Mouse (Mus musculus) hindbrain, embryonic 13.5 days (tissue): ENCODE measurements around the gene Hist2h2be. TPM values are rescaled to one million over a fixed set of nuclear protein-coding genes. Genes with fewer than 3 reads are reported as not detected.
"Not testable (repeated sequence)": the region's sequence is repeated elsewhere in the genome, so short reads cannot be mapped to it uniquely, and the experiment has no call there.

Experiments
- ATAC-seq: fragments of 200-750 bp; cut with Nextera tagmentation; 2 replicates; pipeline ENCODE4 v1.8.0; 2017; ENCODE audit warnings: moderate TSS enrichment; ENCODE audit not compliant: low FRiP score
- H3K27ac ChIP-seq: fragments of 300-500 bp; sonication (generic); 2 replicates; pipeline ENCODE4 v1.5.1; 2015; ENCODE audit warnings: inconsistent platforms, mild to moderate bottlenecking, moderate library complexity
- H3K27me3 ChIP-seq: fragments of 300-500 bp; sonication (generic); 2 replicates; pipeline ENCODE4 v1.6.1; 2015; ENCODE audit warnings: mild to moderate bottlenecking, inconsistent platforms
- H3K36me3 ChIP-seq: fragments of 300-500 bp; sonication (generic); 2 replicates; pipeline ENCODE4 v1.6.1; 2015; ENCODE audit warnings: mild to moderate bottlenecking, inconsistent platforms
- H3K4me1 ChIP-seq: fragments of 300-500 bp; sonication (generic); replicated peaks from 2 replicates; pipeline ENCODE4 v1.6.1; 2015; ENCODE audit warnings: inconsistent platforms
- H3K4me2 ChIP-seq: fragments of 300-500 bp; sonication (generic); 2 replicates; pipeline ENCODE4 v1.6.1; 2015; ENCODE audit warnings: inconsistent platforms, mild to moderate bottlenecking, moderate library complexity
- H3K4me3 ChIP-seq: fragments of 300-500 bp; sonication (generic); 2 replicates; pipeline ENCODE4 v1.5.1; 2015; ENCODE audit warnings: mild to moderate bottlenecking, inconsistent platforms
- H3K9ac ChIP-seq: fragments of 300-500 bp; sonication (generic); 2 replicates; pipeline ENCODE4 v1.6.1; 2015; ENCODE audit warnings: mild to moderate bottlenecking, inconsistent platforms
- H3K9me3 ChIP-seq: fragments of 300-500 bp; sonication (generic); 2 replicates; pipeline ENCODE4 v1.6.1; 2016; ENCODE audit warnings: inconsistent platforms
- WGBS: fragments of 180-500 bp; shearing (Covaris S2); methylation state at CpG from one replicate; pipeline ENCODE4 v1.1.7; 2015; 5-methylcytosine and 5-hydroxymethylcytosine counted together
- polyA plus RNA-seq: library from polyadenylated mRNA; unstranded; fragments of >200 nt; fragmentation: Nextera tagmentation; extraction: Ambion mirVana; gene quantifications from 2 replicates; pipeline ENCODE4 v1.2.1, GENCODE M21; 2015

The Hist2h2be gene
- polyA plus RNA-seq, 1 experiment from 2014 or later = 4.3 TPM

GRCm38 (mm10) chr3:96209242-96209641, 11.7 kb upstream of the Hist2h2be start:
- Histone ChIP-seq H3K4me1 (no peaks in the 10 kb centered on the region), H3K9ac (no peak overlapping the region), H3K36me3 (no peaks in the 10 kb centered on the region), H3K4me3 (no peak overlapping the region), H3K9me3 (no peaks in the 10 kb centered on the region), H3K4me2 (no peak overlapping the region), H3K27ac (no peak overlapping the region), H3K27me3 (peaks cover 4% of the 10 kb centered on the region; the same call in 1 of the 2 replicates)
- 21% methylated on average over 15 of the region's 15 CpGs for WGBS
- ATAC-seq = no peak

- Histone ChIP-seq H3K27ac (peak overlapping the region; percentile 98), H3K27me3 (0 out of 2 replicates have a peak, but pooled peaks cover 7% of the 10 kb centered on the region), H3K9me3 (no peaks in the 10 kb centered on the region), H3K9ac (peak overlapping the region; percentile 82), H3K4me1 (peaks cover 40% of the 10 kb centered on the region), H3K4me3 (peak overlapping the region; percentile 57), H3K36me3 (no peaks in the 10 kb centered on the region), H3K4me2 (peak overlapping the region; percentile 86)
- ATAC-seq = peak; percentile 53
- WGBS = 1% methylated on average over 12 of the region's 12 CpGs
Observed at GRCm38 (mm10) chr3:96219191-96219641, 1.7 kb upstream of the Hist2h2be start.

DNA sequence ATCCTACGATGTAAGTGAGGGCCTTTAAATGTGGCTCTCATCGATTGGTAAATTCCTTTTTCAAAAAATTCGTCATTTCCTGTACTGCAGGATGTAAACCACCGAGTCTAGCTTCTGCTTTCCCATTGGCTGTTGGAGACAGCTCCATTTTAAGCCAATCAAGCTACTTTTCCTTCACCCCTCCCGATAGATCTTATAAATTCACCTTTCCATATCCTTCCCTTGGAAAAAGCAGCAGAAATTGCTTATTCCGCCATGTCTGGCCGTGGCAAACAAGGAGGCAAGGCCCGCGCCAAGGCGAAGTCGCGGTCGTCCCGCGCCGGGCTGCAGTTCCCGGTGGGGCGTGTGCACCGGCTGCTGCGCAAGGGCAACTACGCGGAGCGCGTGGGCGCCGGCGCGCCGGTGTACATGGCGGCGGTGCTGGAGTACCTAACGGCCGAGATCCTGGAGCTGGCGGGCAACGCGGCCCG, 1.2 kb upstream of the Hist2h2be start, which contains the start of the genes Bola1 and Hist2h2ab:
TSS of gene Bola1 (minus strand) at position 49 of the 470 bp plus-strand sequence.
TSS of gene Hist2h2ab (plus strand) at position 205 of the 470 bp plus-strand sequence.
- peak within 1 kb of the TSS; percentile 57 for H3K4me3 ChIP-seq
- no peaks in the 10 kb centered on the region for H3K9me3 ChIP-seq
- peak within 1 kb of the TSS; percentile 82 for H3K9ac ChIP-seq
- WGBS = under 1% methylated on average over 37 of the region's 37 CpGs
- 0 out of 2 replicates have a peak, but pooled peaks cover 7% of the 10 kb centered on the region for H3K27me3 ChIP-seq
- peak; percentile 93 for ATAC-seq
- peak within 1 kb of the TSS; percentile 86 for H3K4me2 ChIP-seq
- H3K36me3 ChIP-seq = no peaks in the 10 kb centered on the region
- H3K4me1 ChIP-seq = peaks cover 41% of the 10 kb centered on the region
- peak within 1 kb of the TSS; percentile 98 for H3K27ac ChIP-seq

GRCm38 (mm10) chr3:96220131-96220764, 671 bp upstream of the Hist2h2be start:
- not testable (repeated sequence) for H3K27me3 ChIP-seq, H3K36me3 ChIP-seq, H3K9me3 ChIP-seq
- peak overlapping the region; percentile 57 for H3K4me3 ChIP-seq
- peak overlapping the region; percentile 82 for H3K9ac ChIP-seq
- peak overlapping the region; percentile 98 for H3K27ac ChIP-seq
- under 1% methylated on average over 43 of the region's 47 CpGs for WGBS
- peak overlapping the region; percentile 86 for H3K4me2 ChIP-seq
- H3K4me1 ChIP-seq = peaks cover 41% of the 10 kb centered on the region
- ATAC-seq = peak; percentile 6; the same call in 1 of the 2 replicates

- peak overlapping the region; percentile 98 for H3K27ac ChIP-seq
- 18% methylated on average over 9 of the region's 9 CpGs for WGBS
Observed at GRCm38 (mm10) chr3:96221640-96222038, 720 bp downstream of the Hist2h2be start.

GRCm38 (mm10) chr3:96222774-96223173, 1.9 kb downstream of the Hist2h2be start:
- Histone ChIP-seq H3K4me3 (no peak overlapping the region), H3K4me1 (peaks cover 45% of the 10 kb centered on the region)

More at GRCm38 (mm10) chr3:96221640-96222038, 720 bp downstream of the Hist2h2be start:
- H3K4me2 ChIP-seq = peak overlapping the region; percentile 86
- no peaks in the 10 kb centered on the region for H3K36me3 ChIP-seq
- H3K9me3 ChIP-seq = no peaks in the 10 kb centered on the region
- H3K27me3 ChIP-seq = no peaks in the 10 kb centered on the region
- peak overlapping the region; percentile 82 for H3K9ac ChIP-seq
- H3K4me3 ChIP-seq = peak overlapping the region; percentile 57
- H3K4me1 ChIP-seq = peaks cover 45% of the 10 kb centered on the region
- ATAC-seq = no peak

GRCm38 (mm10) chr3:96225421-96225820, 4.5 kb downstream of the Hist2h2be start:
- WGBS = 19% methylated on average over 2 of the region's 2 CpGs
- no peaks in the 10 kb centered on the region for H3K36me3 ChIP-seq

More at GRCm38 (mm10) chr3:96222774-96223173, 1.9 kb downstream of the Hist2h2be start:
- Histone ChIP-seq H3K9me3 (no peaks in the 10 kb centered on the region), H3K27ac (no peak overlapping the region), H3K4me2 (peak overlapping the region; percentile 86; the same call in 1 of the 2 replicates), H3K9ac (no peak overlapping the region), H3K27me3 (no peaks in the 10 kb centered on the region), H3K36me3 (no peaks in the 10 kb centered on the region)
- WGBS = 95% methylated on average over 4 of the region's 4 CpGs
- no peak for ATAC-seq

GRCm38 (mm10) chr3:96226695-96227648, 6.1 kb downstream of the Hist2h2be start:
- Histone ChIP-seq H3K27me3 (no peaks in the 10 kb centered on the region), H3K4me2 (no peak overlapping the region), H3K27ac (no peak overlapping the region), H3K36me3 (no peaks in the 10 kb centered on the region), H3K4me1 (peaks cover 26% of the 10 kb centered on the region), H3K4me3 (no peak overlapping the region), H3K9ac (peak overlapping the region; percentile 31; the same call in 1 of the 2 replicates), H3K9me3 (no peaks in the 10 kb centered on the region)
- 74% methylated on average over 8 of the region's 8 CpGs for WGBS
- no peak for ATAC-seq

More at GRCm38 (mm10) chr3:96225421-96225820, 4.5 kb downstream of the Hist2h2be start:
- Histone ChIP-seq H3K27me3 (no peaks in the 10 kb centered on the region), H3K4me2 (no peak overlapping the region), H3K9ac (peak overlapping the region; percentile 2; the same call in 1 of the 2 replicates), H3K27ac (no peak overlapping the region), H3K4me1 (peaks cover 36% of the 10 kb centered on the region), H3K4me3 (no peak overlapping the region), H3K9me3 (no peaks in the 10 kb centered on the region)
- no peak for ATAC-seq

DNA sequence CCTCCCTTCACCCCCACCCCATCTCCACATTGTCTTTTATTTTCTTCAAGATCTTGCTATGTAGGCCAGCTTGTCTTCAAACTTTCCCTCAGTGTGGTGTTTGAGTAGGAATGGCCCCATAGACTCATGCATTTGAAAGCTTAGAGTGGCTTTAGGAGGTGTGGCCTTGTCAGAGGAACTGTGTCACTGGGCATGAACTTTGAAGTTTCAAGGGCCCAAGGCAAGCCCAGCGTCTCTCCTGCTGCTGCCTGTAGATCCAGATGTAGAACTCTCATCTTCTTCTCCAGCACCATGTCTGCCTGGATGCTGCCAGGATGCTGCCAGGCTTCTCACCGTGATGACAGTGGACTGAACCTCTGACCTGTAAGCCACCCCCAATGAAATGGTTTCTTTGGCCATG, 7.9 kb downstream of the Hist2h2be start:
- ATAC-seq = no peak
- H3K9ac ChIP-seq = no peak overlapping the region
- 75% methylated on average over 2 of the region's 2 CpGs for WGBS
- H3K4me2 ChIP-seq = no peak overlapping the region
- no peak overlapping the region for H3K27ac ChIP-seq
- no peaks in the 10 kb centered on the region for H3K36me3 ChIP-seq
- H3K4me3 ChIP-seq = no peak overlapping the region
- H3K9me3 ChIP-seq = no peaks in the 10 kb centered on the region
- peaks cover 9% of the 10 kb centered on the region; the same call in 1 of the 2 replicates for H3K4me1 ChIP-seq
- no peaks in the 10 kb centered on the region for H3K27me3 ChIP-seq

- Histone ChIP-seq H3K4me2 (no peak overlapping the region), H3K4me3 (no peak overlapping the region), H3K9ac (no peak overlapping the region), H3K27ac (no peak overlapping the region), H3K9me3 (no peaks in the 10 kb centered on the region), H3K27me3 (no peaks in the 10 kb centered on the region), H3K36me3 (no peaks in the 10 kb centered on the region), H3K4me1 (0 out of 2 replicates have a peak, but pooled peaks cover 2% of the 10 kb centered on the region)
- WGBS = 89% methylated on average over 2 of the region's 2 CpGs
- no peak for ATAC-seq
Observed at GRCm38 (mm10) chr3:96230404-96230803, 9.5 kb downstream of the Hist2h2be start.

GRCm38 (mm10) chr3:96230910-96231757, 10.2 kb downstream of the Hist2h2be start:
- no peak overlapping the region for H3K27ac ChIP-seq
- H3K4me3 ChIP-seq = no peak overlapping the region
- no peaks in the 10 kb centered on the region for H3K36me3 ChIP-seq
- no peak for ATAC-seq
- H3K9ac ChIP-seq = no peak overlapping the region
- no peaks in the 10 kb centered on the region for H3K9me3 ChIP-seq
- 78% methylated on average over 4 of the region's 4 CpGs for WGBS
- H3K27me3 ChIP-seq = no peaks in the 10 kb centered on the region
- no peak overlapping the region for H3K4me2 ChIP-seq
- no peaks in the 10 kb centered on the region for H3K4me1 ChIP-seq
